10 mouse cellular contexts compared by ENCODE assay signal in genomic region chr10:22151863-22152640, GRCm38 (mm10). TPM values are rescaled to one million over a fixed set of nuclear protein-coding genes. Genes with fewer than 3 reads are reported as not detected.
DNase-seq lines count a peak whose midpoint lies in the region; ATAC-seq lines count a peak whose summit lies in the region.
"Not testable (repeated sequence)": the region's sequence is repeated elsewhere in the genome, so short reads cannot be mapped to it uniquely, and the experiment has no call there.
"Had no signal": no experiment of that assay in that cellular context is flagged by ENCODE, and none has a peak within 500 bp of the region (broad histone marks: within the 10 kb centered on the region; RNA-seq: fewer than 3 reads in every experiment).

No protein-coding gene starts in this region.

- DNase-seq in Muller cell, postnatal 12 days (ENCODE audit: inconsistent ontology term), result peak; percentile 29
- peak; percentile 11 for DNase-seq in embryo, embryonic 11 days
- peak; percentile 43 for DNase-seq in induced T-regulatory cell, adult 2 months (ENCODE audit: low read depth)
- DNase-seq in midbrain, embryonic 11.5 days (ENCODE audit: low spot score, missing footprints), result peak; percentile 93

- H3K4me2 ChIP-seq in forebrain, embryonic 12.5 days, result peak overlapping the region; percentile 46; the same call in 1 of the 2 replicates
- H3K4me2 ChIP-seq in heart, embryonic 14.5 days (ENCODE audit: low read length), result 0 out of 2 replicates have a peak overlapping the region, but pooled peaks have one; percentile 95
- not testable (repeated sequence) for H3K4me2 ChIP-seq in kidney, embryonic 15.5 days; stomach, embryonic 14.5 days (replicated peaks; ENCODE audit: low read depth, low read length)
- H3K4me2 ChIP-seq in midbrain, embryonic 11.5 days, result peak overlapping the region; percentile 78

- peaks cover 62% of the 10 kb centered on the region for H3K27me3 ChIP-seq in forebrain, embryonic 12.5 days
- peaks cover 34% of the 10 kb centered on the region for H3K27me3 ChIP-seq in heart, embryonic 14.5 days (ENCODE audit: control insufficient read depth, insufficient read depth, low read length)
- peaks cover 71% of the 10 kb centered on the region for H3K27me3 ChIP-seq in kidney, embryonic 15.5 days
- peaks cover 49% of the 10 kb centered on the region for H3K27me3 ChIP-seq in midbrain, embryonic 11.5 days (ENCODE audit: control insufficient read depth, insufficient read depth, low read length)
- H3K27me3 ChIP-seq in stomach, embryonic 14.5 days (ENCODE audit: control insufficient read depth, insufficient read depth, low read length), result peaks cover 25% of the 10 kb centered on the region

- ATAC-seq in forebrain, embryonic 12.5 days (ENCODE audit: low FRiP score); heart, embryonic 14.5 days (ENCODE audit: insufficient number of reproducible peaks, insufficient read depth, low FRiP score, low read depth); kidney, embryonic 15.5 days (replicated peaks; ENCODE audit: low FRiP score); midbrain, embryonic 11.5 days (ENCODE audit: low FRiP score); stomach, embryonic 14.5 days (ENCODE audit: insufficient number of reproducible peaks, insufficient read depth, low FRiP score, low read depth): not testable (repeated sequence)

- peaks cover 30% of the 10 kb centered on the region for H3K4me1 ChIP-seq in forebrain, embryonic 12.5 days
- H3K4me1 ChIP-seq in heart, embryonic 14.5 days (ENCODE audit: control insufficient read depth in 2 of 2, insufficient read depth in 2 of 2, low read length in 2 of 2); stomach, embryonic 14.5 days (ENCODE audit: control insufficient read depth, insufficient read depth, low read length): not testable (repeated sequence)
- peaks cover 29% of the 10 kb centered on the region for H3K4me1 ChIP-seq in kidney, embryonic 15.5 days
- H3K4me1 ChIP-seq in midbrain, embryonic 11.5 days (ENCODE audit: control insufficient read depth, insufficient read depth, low read length), result peaks cover 10% of the 10 kb centered on the region; the same call in 1 of the 2 replicates

- not testable (repeated sequence) for H3K9ac ChIP-seq in forebrain, embryonic 12.5 days; heart, embryonic 14.5 days (ENCODE audit: low read length); kidney, embryonic 15.5 days; midbrain, embryonic 11.5 days (ENCODE audit: low read length); stomach, embryonic 14.5 days (replicated peaks; ENCODE audit: low read depth, low read length)

- H3K27ac ChIP-seq in forebrain, embryonic 12.5 days; heart, embryonic 14.5 days (replicated peaks in 1 of 2; ENCODE audit: control insufficient read depth in 1 of 2, insufficient read depth in 1 of 2, low read depth in 2 of 2, low read length in 2 of 2); kidney, embryonic 15.5 days; midbrain, embryonic 11.5 days (ENCODE audit: low read depth, low read length); stomach, embryonic 14.5 days (ENCODE audit: low read length): not testable (repeated sequence)

- not testable (repeated sequence) for H3K9me3 ChIP-seq in forebrain, embryonic 12.5 days; heart, embryonic 14.5 days (ENCODE audit: control insufficient read depth, low read length); kidney, embryonic 15.5 days (replicated peaks); midbrain, embryonic 11.5 days (ENCODE audit: control insufficient read depth, low read length); stomach, embryonic 14.5 days (ENCODE audit: control insufficient read depth, low read depth, low read length)

- WGBS in forebrain, embryonic 12.5 days, result 3% methylated on average over 11 of the region's 11 CpGs
- WGBS in heart, embryonic 14.5 days, result 4% methylated on average over 11 of the region's 11 CpGs
- 3% methylated on average over 11 of the region's 11 CpGs for whole genome bisulfite sequencing in kidney, embryonic 15.5 days
- 2% methylated on average over 11 of the region's 11 CpGs for WGBS in midbrain, embryonic 11.5 days
- WGBS in stomach, embryonic 14.5 days, result 5% methylated on average over 11 of the region's 11 CpGs

- not testable (repeated sequence) for H3K36me3 ChIP-seq in forebrain, embryonic 12.5 days (replicated peaks); heart, embryonic 14.5 days (ENCODE audit: control insufficient read depth, insufficient read depth, low read length); kidney, embryonic 15.5 days; midbrain, embryonic 11.5 days (ENCODE audit: control insufficient read depth, insufficient read depth, low read length); stomach, embryonic 14.5 days (ENCODE audit: control insufficient read depth, insufficient read depth, low read length)

- H3K4me3 ChIP-seq in forebrain, embryonic 12.5 days (replicated peaks); heart, embryonic 14.5 days (ENCODE audit: control insufficient read depth in 1 of 2, insufficient read depth in 1 of 2, low read depth in 1 of 2, low read length in 2 of 2): not testable (repeated sequence)
- peak overlapping the region; percentile 78; the same call in 1 of the 2 replicates for H3K4me3 ChIP-seq in kidney, embryonic 15.5 days (replicated peaks)
- peak overlapping the region; percentile 3; the same call in 1 of the 2 replicates for H3K4me3 ChIP-seq in midbrain, embryonic 11.5 days (ENCODE audit: low read depth, low read length)
- H3K4me3 ChIP-seq in stomach, embryonic 14.5 days (ENCODE audit: low read depth, low read length), result 0 out of 2 replicates have a peak overlapping the region, but pooled peaks have one; percentile 3

RNA-seq across cellular contexts. Expression of gene E030030I06Rik, which starts 3.0 kb away (rescaled TPM):
- 11.5 and 14.4 TPM in 2 replicates for polyA plus RNA-seq in forebrain, embryonic 12.5 days (2016; fragmentation: Nextera tagmentation; extraction: Ambion mirVana)
- 12.9 and 20.7 TPM in 2 replicates for polyA plus RNA-seq in heart, embryonic 14.5 days (2014; fragmentation: Nextera tagmentation; extraction: Ambion mirVana)
- 21.6 and 29.6 TPM in 2 replicates for polyA plus RNA-seq in kidney, embryonic 15.5 days (2015; fragmentation: Nextera tagmentation; extraction: Ambion mirVana)
- 24.8 and 29.2 TPM in 2 replicates for polyA plus RNA-seq in midbrain, embryonic 11.5 days (2014; fragmentation: Nextera tagmentation; extraction: Ambion mirVana)
- polyA plus RNA-seq in stomach, embryonic 14.5 days (2014; fragmentation: Nextera tagmentation; extraction: Ambion mirVana), result 31.4 and 36.3 TPM in 2 replicates

RNA-seq across cellular contexts. Expression of gene Raet1e, which starts 6.3 kb away (rescaled TPM):
- polyA plus RNA-seq in forebrain, embryonic 12.5 days (2016; fragmentation: Nextera tagmentation; extraction: Ambion mirVana), result 5.7 and 5.9 TPM in 2 replicates
- polyA plus RNA-seq in heart, embryonic 14.5 days (2014; fragmentation: Nextera tagmentation; extraction: Ambion mirVana), result 1.6 and 2.7 TPM in 2 replicates
- 11.7 and 12.7 TPM in 2 replicates for polyA plus RNA-seq in kidney, embryonic 15.5 days (2015; fragmentation: Nextera tagmentation; extraction: Ambion mirVana)
- polyA plus RNA-seq in midbrain, embryonic 11.5 days (2014; fragmentation: Nextera tagmentation; extraction: Ambion mirVana), result 18.1 and 18.4 TPM in 2 replicates
- polyA plus RNA-seq in stomach, embryonic 14.5 days (2014; fragmentation: Nextera tagmentation; extraction: Ambion mirVana), result 11.3 and 12.5 TPM in 2 replicates
- polyA plus RNA-seq: CD4-positive, CD25-positive, alpha-beta regulatory T cell, adult 4 months had no signal

RNA-seq across cellular contexts. Expression of gene H60b, which starts 6.3 kb away (rescaled TPM):
- polyA plus RNA-seq in forebrain, embryonic 12.5 days (2016; fragmentation: Nextera tagmentation; extraction: Ambion mirVana), result 0.59 and 1.1 TPM in 2 replicates
- polyA plus RNA-seq in heart, embryonic 14.5 days (2014; fragmentation: Nextera tagmentation; extraction: Ambion mirVana), result 0.19 and 0.75 TPM in 2 replicates
- 1.1 and 1.2 TPM in 2 replicates for polyA plus RNA-seq in kidney, embryonic 15.5 days (2015; fragmentation: Nextera tagmentation; extraction: Ambion mirVana)
- 1.00 and 1.0 TPM in 2 replicates for polyA plus RNA-seq in midbrain, embryonic 11.5 days (2014; fragmentation: Nextera tagmentation; extraction: Ambion mirVana)
- polyA plus RNA-seq in stomach, embryonic 14.5 days (2014; fragmentation: Nextera tagmentation; extraction: Ambion mirVana), result 0.78 and 1.1 TPM in 2 replicates
- polyA plus RNA-seq: liver, postnatal 0 days had no signal

Comparison
In these comparisons a context has a peak if more than half of its experiments do, and no peak if none do; other contexts are left out.
1. DNase-seq: peak in every context shown above with its lines; median percentile 93 in midbrain, embryonic 11.5 days; 43 in induced T-regulatory cell, adult 2 months; 29 in Muller cell, postnatal 12 days; 11 in embryo, embryonic 11 days.